Mouse (Mus musculus) liver, embryonic 14.5 days (tissue): ENCODE data around the gene Dstyk. TPM values are rescaled to one million over a fixed set of nuclear protein-coding genes. Genes with fewer than 3 reads are reported as not detected.

Experiments used
- ATAC-seq: fragments of 200-750 bp; cut with Nextera tagmentation; 2 replicates; pipeline ENCODE4 v1.8.0; 2017; ENCODE audit warnings: moderate number of reproducible peaks, mild to moderate bottlenecking, moderate library complexity; ENCODE audit not compliant: insufficient read depth
- DNase-seq, 3 experiments: peaks; one replicate each; pipeline ENCODE4 v3.0.0-alpha.2; 2012 to 2013; ENCODE audit warnings: low read depth in 3 of 3, low spot score in 3 of 3
- H3K27ac ChIP-seq: fragments of 300-500 bp; sonication (generic); 2 replicates; pipeline ENCODE4 v1.5.1; 2014; ENCODE audit warnings: moderate library complexity, mild to moderate bottlenecking, control low read depth, inconsistent platforms
- H3K27me3 ChIP-seq: fragments of 300-500 bp; sonication (generic); 2 replicates; pipeline ENCODE4 v1.6.1; 2014; ENCODE audit warnings: mild to moderate bottlenecking, low read length, moderate library complexity; ENCODE audit not compliant: control insufficient read depth, insufficient read depth
- H3K36me3 ChIP-seq: fragments of 300-500 bp; sonication (generic); replicated peaks from 2 replicates; pipeline ENCODE4 v1.6.1; 2014; ENCODE audit warnings: low read depth; ENCODE audit not compliant: control insufficient read depth, insufficient read depth
- H3K4me1 ChIP-seq, 2 experiments: fragments of 200-500 bp in 1 of 2; fragments of 300-500 bp in 1 of 2; sonication (generic) in 1 of 2; replicated peaks; 2 replicates each; pipeline ENCODE4 v1.6.1; 2012 to 2014; ENCODE audit warnings: antibody characterized with exemption in 1 of 2, inconsistent platforms in 1 of 2, low read length in 1 of 2; ENCODE audit not compliant: control insufficient read depth in 2 of 2, insufficient read depth in 2 of 2
- H3K4me2 ChIP-seq: fragments of 300-500 bp; sonication (generic); 2 replicates; pipeline ENCODE4 v1.6.1; 2014; ENCODE audit warnings: low read depth, mild to moderate bottlenecking, control low read depth, moderate library complexity
- H3K4me3 ChIP-seq, 2 experiments: fragments of 200-500 bp in 1 of 2; fragments of 300-500 bp in 1 of 2; sonication (generic) in 1 of 2; 2 replicates each; pipeline ENCODE4 v1.5.1; 2012 to 2014; ENCODE audit warnings: low read depth in 2 of 2, low read length in 2 of 2, mild to moderate bottlenecking in 2 of 2, control low read depth in 1 of 2, inconsistent platforms in 1 of 2, moderate library complexity in 1 of 2; ENCODE audit not compliant: insufficient read depth in 1 of 2
- H3K9ac ChIP-seq: fragments of 300-500 bp; sonication (generic); replicated peaks from 2 replicates; pipeline ENCODE4 v1.6.1; 2014; ENCODE audit warnings: mild to moderate bottlenecking, control low read depth, moderate library complexity
- H3K9me3 ChIP-seq: fragments of 300-500 bp; sonication (generic); 2 replicates; pipeline ENCODE4 v1.6.1; 2016; ENCODE audit warnings: low read length, mixed read lengths; ENCODE audit not compliant: control insufficient read depth
- CTCF ChIP-seq: IDR thresholded peaks from 2 replicates; pipeline ENCODE4 v1.5.1; 2016; ENCODE audit warnings: antibody characterized with exemption, low read depth, control low read depth
- EP300 ChIP-seq: IDR thresholded peaks from 2 replicates; pipeline ENCODE4 v1.6.1; 2016; ENCODE audit warnings: antibody characterized with exemption, low read depth
- WGBS: fragments of 180-500 bp; shearing (Covaris S2); extraction: QIAGEN DNeasy Blood & Tissue Kit; methylation state at CpG from one replicate; pipeline ENCODE4 v1.1.7; 2014; ENCODE audit not compliant: insufficient replicate concordance; 5-methylcytosine and 5-hydroxymethylcytosine counted together
- polyA plus RNA-seq, 2 experiments: library from polyadenylated mRNA; depleted of rRNA in 1 of 2; stranded (reverse) in 1 of 2; unstranded in 1 of 2; fragments of >200 nt; fragmentation: Nextera tagmentation in 1 of 2; extraction: Ambion mirVana in 1 of 2; gene quantifications; 2 replicates each; pipeline versions ENCODE4 v1.2.1 to v1.2.3; 2012 to 2014

Gene Dstyk
- polyA plus RNA-seq, 2 experiments, result 3.6 to 4.0 TPM

DNA sequence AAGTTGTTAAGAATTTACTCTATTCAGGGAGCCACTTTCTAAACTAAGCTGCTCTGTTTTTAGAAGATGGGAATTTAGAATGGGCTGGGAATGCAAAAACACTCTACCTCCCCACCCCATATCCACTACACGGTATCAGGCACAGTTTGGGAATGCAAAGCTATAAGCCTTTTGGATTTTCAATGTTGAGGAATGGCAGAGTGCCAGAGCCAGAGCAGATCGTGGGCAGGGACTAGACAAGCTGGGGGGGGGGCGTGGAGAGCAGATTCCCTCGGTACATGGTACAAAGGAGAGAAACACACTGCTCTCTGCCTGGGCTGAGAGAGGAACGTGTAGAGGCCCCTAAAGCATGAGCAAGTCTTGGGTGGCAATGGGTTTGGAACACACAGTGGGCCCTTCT is 24.5 kb upstream of the Dstyk start:
- DNase-seq, result no peak
- Histone ChIP-seq H3K4me1 (peaks cover 4 to 15% of the 10 kb centered on the region in 2 experiments; a peak in 3 of 4 replicates), H3K36me3 (no peaks in the 10 kb centered on the region; the same call in 1 of the 2 replicates), H3K9me3 (no peaks in the 10 kb centered on the region), H3K9ac (no peak overlapping the region), H3K27me3 (peaks cover 3% of the 10 kb centered on the region; the same call in 1 of the 2 replicates), H3K27ac (no peak overlapping the region), H3K4me3 (no peak overlapping the region), H3K4me2 (no peak overlapping the region)
- no peak for TF ChIP-seq EP300
- no peak for TF ChIP-seq CTCF
- WGBS, result 73% methylated on average over 5 of the region's 5 CpGs
- ATAC-seq, result no peak

GRCm38 (mm10) chr1:132396705-132397104 is 20.6 kb upstream of the Dstyk start:
- WGBS, result 56% methylated on average over 2 of the region's 2 CpGs
- H3K4me1 ChIP-seq, result peaks cover 16 to 25% of the 10 kb centered on the region in 2 experiments
- ATAC-seq (no peak), DNase-seq (no peak)
- no peak overlapping the region for H3K4me3 ChIP-seq
- TF ChIP-seq EP300, result no peak
- TF ChIP-seq CTCF, result no peak
- H3K9ac ChIP-seq, result no peak overlapping the region
- H3K27me3 ChIP-seq, result peaks cover 3% of the 10 kb centered on the region; the same call in 1 of the 2 replicates
- H3K9me3 ChIP-seq, result no peaks in the 10 kb centered on the region
- H3K27ac ChIP-seq, result no peak overlapping the region
- H3K36me3 ChIP-seq, result no peaks in the 10 kb centered on the region
- H3K4me2 ChIP-seq, result no peak overlapping the region

DNA sequence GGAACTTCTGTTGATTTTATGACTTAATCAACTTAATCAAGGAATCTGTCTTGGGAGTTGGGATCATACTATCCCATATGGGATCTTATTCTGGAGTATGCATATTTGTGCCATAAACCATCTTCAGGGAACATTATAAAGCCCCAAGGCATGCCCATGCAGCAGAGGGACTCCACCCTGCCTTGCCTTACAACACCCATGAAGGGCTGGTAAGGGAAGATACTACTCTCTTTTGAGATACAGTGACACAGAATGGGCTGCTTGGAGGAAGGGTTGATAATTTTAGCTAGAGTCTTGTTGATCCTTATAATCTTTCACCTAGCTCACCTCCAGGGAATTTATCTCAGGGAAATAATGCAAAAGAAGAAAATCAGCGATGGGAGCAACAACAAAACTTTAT is 16.8 kb upstream of the Dstyk start:
- 0 out of 2 replicates have a peak overlapping the region, but pooled peaks have one; percentile 19 for H3K9ac ChIP-seq
- H3K27ac ChIP-seq, result peak overlapping the region; percentile 73
- ATAC-seq (peak; percentile 93), DNase-seq (no peak)
- H3K4me3 ChIP-seq, result no peak overlapping the region
- no peaks in the 10 kb centered on the region for H3K27me3 ChIP-seq
- no peaks in the 10 kb centered on the region for H3K36me3 ChIP-seq
- peaks cover 17 to 23% of the 10 kb centered on the region in 2 experiments for H3K4me1 ChIP-seq
- H3K9me3 ChIP-seq, result no peaks in the 10 kb centered on the region
- peak; percentile 83 for TF ChIP-seq EP300
- no peak for TF ChIP-seq CTCF
- H3K4me2 ChIP-seq, result peak overlapping the region; percentile 42
- 39% methylated on average over 1 of the region's 1 CpGs for WGBS

DNA sequence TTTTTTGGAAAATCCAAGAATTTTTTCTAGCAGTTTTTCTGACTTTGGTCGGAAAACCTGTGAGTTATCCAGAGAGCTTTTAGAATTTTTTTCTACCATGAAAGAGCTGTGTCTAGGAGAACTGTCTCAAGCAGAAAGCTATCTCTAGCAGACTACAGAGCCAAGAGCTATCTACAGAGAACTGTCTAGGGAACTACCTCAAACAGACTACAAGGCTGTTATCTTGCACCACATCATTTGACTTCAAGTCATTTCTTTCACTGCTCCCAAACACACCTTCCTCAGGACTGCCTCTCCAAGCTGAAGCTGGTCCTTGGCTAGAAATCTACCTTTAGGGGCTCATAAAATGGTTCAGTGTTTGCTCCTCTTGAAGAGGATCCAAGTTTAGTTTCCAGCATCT is 15.5 kb upstream of the Dstyk start:
- Histone ChIP-seq H3K9ac (no peak overlapping the region), H3K36me3 (no peaks in the 10 kb centered on the region), H3K4me3 (no peak overlapping the region), H3K27ac (no peak overlapping the region), H3K4me2 (no peak overlapping the region; the same call in 1 of the 2 replicates), H3K9me3 (no peaks in the 10 kb centered on the region), H3K27me3 (no peaks in the 10 kb centered on the region), H3K4me1 (peaks cover 17 to 23% of the 10 kb centered on the region in 2 experiments)
- WGBS, result 68% methylated on average over 1 of the region's 1 CpGs
- DNase-seq, result no peak
- 0 out of 2 replicates have a peak, but pooled peaks have one; percentile 8 for TF ChIP-seq EP300
- TF ChIP-seq CTCF, result no peak
- ATAC-seq, result peak; percentile 58

DNA sequence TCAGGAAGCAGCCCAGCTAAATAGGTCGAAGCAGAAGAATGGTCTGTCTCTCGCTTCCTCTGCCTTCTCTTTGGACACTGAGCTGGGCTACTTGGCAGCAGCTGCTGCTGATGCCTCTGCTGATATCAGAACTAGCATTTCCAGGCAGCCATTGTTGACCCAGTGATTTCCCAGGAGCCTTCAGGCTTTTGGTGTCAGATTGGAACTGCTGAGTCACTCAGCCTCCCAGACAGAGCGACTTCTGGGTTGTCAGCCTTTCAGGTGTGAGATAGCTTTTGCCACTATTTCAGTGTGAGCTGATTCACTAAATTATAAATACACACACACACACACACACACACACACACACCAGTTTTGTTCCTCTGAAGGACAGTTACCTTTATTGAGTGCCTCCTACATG is 6.7 kb upstream of the Dstyk start:
- WGBS, result 30% methylated on average over 3 of the region's 3 CpGs
- H3K4me3 ChIP-seq, result no peak overlapping the region
- peaks cover 0 to 7% of the 10 kb centered on the region in 2 experiments; a peak in 2 of 4 replicates for H3K4me1 ChIP-seq
- H3K27me3 ChIP-seq, result no peaks in the 10 kb centered on the region
- H3K36me3 ChIP-seq, result no peaks in the 10 kb centered on the region
- peak in 2 of 3 experiments; percentile 39 to 61 for DNase-seq
- H3K9ac ChIP-seq, result no peak overlapping the region
- no peak overlapping the region for H3K4me2 ChIP-seq
- no peaks in the 10 kb centered on the region for H3K9me3 ChIP-seq
- TF ChIP-seq EP300 (no peak), CTCF (no peak)
- ATAC-seq, result peak; percentile 76
- H3K27ac ChIP-seq, result no peak overlapping the region
